Mouse (Mus musculus): Measurements from ENCODE around the gene Gpr137.
A peak's percentile ranks its signal among the peaks of the same experiment; 100 is the strongest.

Gpr137 gene

DNA sequence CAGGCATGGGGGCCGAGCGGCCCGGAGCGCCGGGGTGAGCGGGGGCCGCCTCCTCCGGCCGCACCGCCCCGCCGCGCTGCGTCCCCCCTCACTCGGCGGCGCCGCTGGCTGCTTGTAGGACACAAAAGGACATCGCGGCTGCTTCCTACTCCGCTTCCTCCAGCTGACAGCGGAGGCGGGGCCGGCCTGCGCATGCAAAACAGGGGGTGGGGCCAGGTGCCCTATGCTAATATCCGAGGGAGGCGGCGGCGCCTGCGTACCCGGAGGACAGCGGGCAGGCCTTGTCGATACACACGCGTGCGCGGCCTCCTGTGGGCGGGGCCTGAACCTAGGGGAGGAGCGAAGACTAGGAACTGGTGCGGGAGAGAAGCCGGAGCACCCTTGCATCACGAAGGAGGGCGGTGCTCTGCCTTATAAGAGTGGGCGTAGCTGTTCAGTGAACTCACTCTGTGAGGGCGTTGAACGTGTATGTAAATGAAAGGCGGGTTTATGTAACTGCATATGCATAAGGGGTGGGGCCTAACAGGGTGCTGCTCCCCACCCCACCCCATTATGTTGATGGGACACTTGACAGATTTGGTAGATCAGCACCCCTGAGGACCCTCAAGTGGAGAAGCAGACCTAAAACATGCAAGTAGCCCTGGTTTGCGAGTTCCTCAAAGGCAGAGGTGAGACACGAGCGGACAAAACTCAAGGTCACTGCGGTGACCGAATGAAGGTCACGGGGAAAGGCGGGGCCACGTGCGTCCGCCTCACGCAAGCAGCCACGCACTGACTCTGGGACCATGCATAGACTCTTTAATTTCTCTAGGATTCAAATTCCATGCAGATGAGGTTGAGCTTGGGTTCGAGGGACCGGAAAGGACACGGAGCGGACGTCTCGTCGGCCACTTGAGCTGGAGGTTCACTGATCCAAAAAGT is 20.4 kb downstream of the Gpr137 start, which contains the start of gene Esrra:
Esrra (minus strand) TSS at position 167 of the 921 bp plus-strand sequence.
- DNase-seq (ENCODE audit: extremely low spot score), result peak; percentile 100

DNA sequence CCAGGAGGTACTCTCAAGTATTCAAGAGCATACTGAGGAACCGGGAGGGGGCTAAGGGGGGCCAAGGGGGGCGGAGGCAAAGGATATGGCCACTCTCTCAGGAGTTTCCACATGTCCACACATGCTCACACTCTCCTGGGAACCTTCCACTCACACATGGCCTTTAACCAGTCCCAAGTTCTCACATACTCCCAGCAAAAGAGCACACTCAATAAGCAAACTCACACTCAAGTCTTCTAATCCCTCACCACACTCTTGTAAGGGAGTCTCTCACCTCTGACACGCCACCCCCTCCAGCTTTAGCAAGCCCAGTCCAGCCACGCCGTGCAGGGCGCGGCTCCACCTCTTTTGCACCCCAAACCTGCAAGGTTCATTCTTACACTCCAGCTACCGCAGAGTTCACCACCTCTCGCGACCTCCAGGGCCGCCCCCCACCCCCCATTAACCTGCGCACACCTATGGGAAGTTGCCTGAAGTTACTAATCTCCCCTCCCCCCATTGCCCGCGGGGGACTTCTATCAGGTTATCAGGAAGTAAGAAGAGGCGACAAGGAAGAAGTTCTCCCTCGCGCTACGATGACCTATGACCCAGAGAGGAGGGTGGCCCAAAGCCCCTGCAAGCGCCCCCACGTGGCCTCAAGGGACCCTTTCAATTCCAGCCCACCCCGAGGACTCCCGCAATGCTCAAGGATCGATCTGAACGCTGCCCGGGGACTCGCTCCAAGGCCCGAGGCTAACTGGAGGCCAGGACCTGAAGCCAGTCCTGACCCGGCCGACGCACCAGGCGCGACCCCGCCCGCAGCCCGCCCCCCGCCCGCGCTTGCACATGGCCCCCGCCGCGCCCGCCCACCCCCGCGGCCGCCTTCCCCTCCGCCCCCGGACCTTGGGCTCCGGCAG is 21.3 kb downstream of the Gpr137 start:
- no peak for DNase-seq (ENCODE audit: extremely low spot score)

GRCm38 (mm10) chr19:6919876-6920740 is 22.2 kb downstream of the Gpr137 start:
- DNase-seq (ENCODE audit: extremely low spot score), result no peak

GRCm38 (mm10) chr19:6919431-6919830 is 22.8 kb downstream of the Gpr137 start:
- no peak for DNase-seq (ENCODE audit: extremely low spot score)

GRCm38 (mm10) chr19:6918321-6918720 is 24.0 kb downstream of the Gpr137 start:
- DNase-seq (ENCODE audit: extremely low spot score), result no peak

DNA sequence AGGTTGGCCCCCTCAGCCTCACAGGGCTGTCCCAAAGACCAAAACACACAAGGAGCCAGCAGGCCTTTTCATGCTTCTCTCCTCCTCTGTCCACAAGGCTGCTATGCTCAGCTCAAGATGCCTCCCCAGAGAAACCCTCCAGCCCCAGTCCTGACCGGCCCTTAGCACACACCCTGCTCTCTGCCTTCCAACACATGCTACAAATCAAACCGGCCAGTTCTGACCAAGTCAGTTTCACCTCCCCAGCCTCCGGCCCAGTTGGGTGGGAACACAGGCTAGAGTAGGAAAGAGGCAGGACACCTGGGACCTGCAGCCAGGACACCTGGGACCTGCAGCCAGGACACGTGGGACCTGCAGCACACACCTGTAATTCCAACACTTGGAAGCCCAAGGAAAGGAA is 25.8 kb downstream of the Gpr137 start:
- DNase-seq (ENCODE audit: extremely low spot score), result no peak

GRCm38 (mm10) chr19:6915276-6915675 is 27.0 kb downstream of the Gpr137 start:
- DNase-seq (ENCODE audit: extremely low spot score), result no peak

GRCm38 (mm10) chr19:6914540-6914939 is 27.7 kb downstream of the Gpr137 start:
- DNase-seq (ENCODE audit: extremely low spot score), result no peak

DNA sequence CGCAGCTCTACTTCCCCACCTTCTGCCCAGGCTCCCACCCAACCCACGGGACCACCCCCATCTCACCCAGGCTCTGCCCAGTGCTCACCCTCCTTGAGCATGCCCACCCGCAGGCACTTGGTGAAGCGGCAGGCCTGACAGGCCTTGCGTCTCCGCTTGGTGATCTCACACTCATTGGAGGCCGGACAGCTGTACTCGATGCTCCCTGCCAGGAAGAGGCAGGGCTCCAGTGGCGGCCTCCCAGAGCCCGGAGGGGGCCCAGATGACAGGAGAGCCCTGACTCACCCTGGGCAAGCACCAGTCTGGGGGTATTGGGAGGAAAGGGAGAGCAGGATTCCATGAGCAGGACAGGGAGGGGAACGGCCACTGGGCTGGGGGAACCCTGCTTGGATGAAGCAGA is 28.3 kb downstream of the Gpr137 start:
- DNase-seq (ENCODE audit: extremely low spot score), result no peak

- no peak for DNase-seq (ENCODE audit: extremely low spot score)
Observed at GRCm38 (mm10) chr19:6913036-6913435, 29.2 kb downstream of the Gpr137 start.

- peak; percentile 0 for DNase-seq (ENCODE audit: extremely low spot score)
Observed at GRCm38 (mm10) chr19:6912205-6912970, 29.9 kb downstream of the Gpr137 start.

DNA sequence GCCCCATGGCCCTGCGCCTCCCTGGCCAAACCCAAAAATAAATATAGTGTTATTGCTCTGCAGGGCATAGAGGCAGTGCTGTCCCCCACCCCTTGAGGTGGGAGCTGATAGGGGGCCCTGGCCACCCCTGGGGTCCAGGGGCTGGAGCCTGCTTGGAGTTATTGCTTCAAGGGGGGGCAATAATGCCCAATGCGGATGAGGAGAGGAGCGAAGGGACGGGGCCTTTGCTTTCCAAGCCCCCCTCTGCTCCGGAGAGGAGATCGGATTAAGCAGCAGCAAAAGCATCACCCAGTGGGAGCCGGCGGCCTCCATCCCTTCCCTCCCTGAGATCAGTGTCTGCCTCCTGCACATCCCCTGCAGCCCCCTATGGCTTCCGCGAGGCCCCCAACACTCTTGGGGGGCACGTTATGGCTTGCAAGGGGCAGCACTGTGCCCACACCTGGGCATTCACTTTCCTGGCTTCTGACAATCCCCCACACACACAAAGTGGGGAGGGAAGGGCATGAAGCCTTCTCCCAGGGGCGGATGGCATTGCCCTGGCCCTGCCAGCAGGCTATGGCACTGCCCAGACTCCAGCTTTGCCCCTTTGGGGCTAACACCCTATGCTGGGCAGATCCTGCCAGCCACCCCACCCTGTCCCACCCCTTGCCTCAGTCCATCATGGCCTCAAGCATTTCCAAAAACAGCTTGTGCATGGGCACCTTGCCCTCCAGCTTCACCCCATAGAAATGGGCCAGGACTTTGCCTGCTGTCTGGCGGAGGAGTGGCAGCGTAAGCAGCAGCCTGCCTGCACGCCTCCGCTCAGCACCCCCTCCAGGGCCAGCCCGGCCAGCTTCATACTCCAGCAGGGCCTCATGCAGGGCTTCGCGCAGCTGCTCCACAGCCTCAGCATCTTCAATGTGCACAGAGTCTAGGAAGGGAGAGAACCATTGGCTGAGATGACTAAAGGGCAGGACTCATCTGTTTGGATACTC is 30.9 kb downstream of the Gpr137 start:
- no peak for DNase-seq (ENCODE audit: extremely low spot score)

- DNase-seq (ENCODE audit: extremely low spot score), result peak; percentile 70
Observed at GRCm38 (mm10) chr19:6910306-6910705, 32.0 kb downstream of the Gpr137 start.

DNA sequence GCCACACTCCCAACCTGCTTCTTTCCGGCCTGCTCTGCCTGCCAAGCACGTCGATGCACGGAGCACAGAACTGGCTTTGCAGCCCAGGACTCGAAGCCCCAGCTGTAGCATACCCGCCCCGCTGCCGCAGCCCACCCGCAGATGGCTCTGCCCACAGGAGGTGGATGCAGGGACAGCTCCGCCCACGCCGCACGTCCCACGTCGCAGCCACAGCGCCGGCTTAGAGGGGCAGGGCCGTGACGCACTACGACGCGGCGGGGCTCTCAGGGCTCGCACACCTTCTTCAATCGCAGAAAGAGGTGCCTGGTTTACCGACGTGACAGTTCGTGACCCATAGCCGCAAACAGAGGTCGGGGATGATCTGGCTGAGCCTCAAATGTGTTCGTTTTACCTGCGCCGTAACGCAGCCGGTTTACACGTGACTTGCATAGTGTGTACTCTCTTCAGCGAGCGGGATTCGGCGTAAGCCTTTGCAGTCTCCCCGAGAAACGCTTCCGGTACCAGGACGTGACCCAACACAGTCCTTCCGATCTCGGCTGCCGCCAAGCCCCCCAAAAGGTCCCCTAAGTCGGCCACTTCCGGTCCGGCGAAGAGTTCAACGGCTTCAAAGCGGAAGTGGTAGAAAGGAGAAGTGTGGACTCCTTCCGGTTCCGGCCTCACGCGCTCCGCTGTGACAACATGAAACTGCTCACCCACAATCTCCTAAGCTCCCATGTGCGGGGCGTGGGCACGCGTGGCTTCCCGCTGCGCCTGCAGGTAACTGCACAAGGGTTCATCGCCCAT is 32.6 kb downstream of the Gpr137 start, which contains the start of the genes Trmt112 and Prdx5:
Trmt112 (plus strand) TSS at position 192 of the 783 bp plus-strand sequence.
Prdx5 (minus strand) TSS at position 600 of the 783 bp plus-strand sequence.
- DNase-seq (ENCODE audit: extremely low spot score), result peak; percentile 88

DNA sequence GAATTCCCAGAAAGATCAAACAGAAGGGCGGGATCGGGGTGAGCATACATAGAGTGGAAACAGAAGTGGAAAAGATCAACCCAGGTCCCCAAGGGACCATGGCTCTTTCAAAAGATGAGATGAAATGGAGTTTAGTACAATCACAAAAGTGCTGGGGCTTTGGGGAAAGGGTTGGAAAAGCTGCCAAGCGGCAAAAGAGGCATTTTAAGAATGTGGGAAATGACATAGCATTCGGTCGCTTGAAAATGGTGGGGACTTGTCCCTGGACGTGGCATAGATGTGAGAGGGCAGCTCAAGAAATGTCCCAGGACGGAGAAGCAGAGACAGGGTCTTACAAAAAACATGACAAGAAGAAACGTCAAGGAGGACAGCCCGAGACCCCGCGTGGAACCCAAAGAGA is 33.3 kb downstream of the Gpr137 start:
- DNase-seq (ENCODE audit: extremely low spot score), result no peak

DNA sequence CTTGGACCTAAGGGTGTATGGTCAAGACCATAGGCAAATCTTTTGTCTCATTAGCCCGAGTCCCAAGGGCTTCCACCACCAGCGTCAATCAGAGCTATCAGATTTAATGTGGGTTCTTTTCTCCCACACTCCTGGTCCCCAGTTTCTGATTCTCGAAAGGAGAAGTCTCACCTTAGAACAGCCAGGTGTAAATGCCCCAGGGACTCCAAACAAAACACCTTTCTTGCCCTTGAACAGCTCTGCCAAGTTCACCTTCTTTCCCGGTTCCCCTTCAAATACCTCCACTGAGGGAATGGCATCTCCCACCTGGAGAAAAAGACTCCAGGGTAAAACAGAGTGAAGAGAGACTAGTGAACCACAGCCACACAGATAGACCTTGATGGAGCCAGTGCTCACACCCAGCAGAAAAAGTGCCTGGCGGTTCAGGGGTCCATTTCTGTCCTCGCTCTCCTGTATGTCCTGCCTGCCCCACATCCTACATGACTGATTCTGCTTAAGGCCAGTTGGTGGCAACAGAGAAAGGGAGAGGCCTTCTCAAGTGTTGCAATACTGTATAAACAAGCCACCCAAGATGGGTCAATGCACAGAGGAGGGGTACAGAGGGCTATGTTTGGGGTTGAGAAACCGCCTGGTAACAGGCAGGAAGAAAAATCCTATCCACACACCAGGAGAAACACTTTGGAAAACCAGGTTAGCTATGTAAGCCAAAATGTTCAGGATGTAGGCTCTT is 34.3 kb downstream of the Gpr137 start:
- DNase-seq (ENCODE audit: extremely low spot score), result no peak

DNA sequence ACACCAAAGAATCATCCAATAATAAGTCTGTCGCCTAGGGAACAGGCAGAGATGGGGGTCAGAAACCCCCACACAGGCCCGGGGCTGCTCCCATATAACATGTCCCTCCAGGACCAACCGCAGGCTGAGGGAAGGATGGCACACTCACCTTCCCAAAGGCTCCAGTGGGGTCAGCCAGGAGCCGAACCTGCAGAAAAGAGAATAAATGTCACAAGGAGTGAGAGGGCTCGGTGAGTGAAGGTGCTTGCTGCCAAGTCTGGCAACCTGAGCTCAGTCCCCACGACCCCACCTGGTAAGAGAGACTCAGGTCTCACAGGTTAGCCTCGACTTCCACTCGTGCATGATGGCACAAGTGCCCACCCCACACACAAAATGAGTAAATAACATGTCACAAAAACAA is 35.2 kb downstream of the Gpr137 start:
- DNase-seq (ENCODE audit: extremely low spot score), result no peak

- DNase-seq (ENCODE audit: extremely low spot score), result no peak
Observed at GRCm38 (mm10) chr19:6906199-6906598, 36.1 kb downstream of the Gpr137 start.

Measured in embryo, embryonic 9.5 days (tissue).